Mouse (Mus musculus) stomach, postnatal 0 days (tissue): ENCODE measurements around the gene Hist1h2bh.
"Not testable (repeated sequence)": the region's sequence is repeated elsewhere in the genome, so short reads cannot be mapped to it uniquely, and the experiment has no call there.

Experiments
- CTCF ChIP-seq: IDR thresholded peaks from 2 replicates; pipeline ENCODE4 v1.5.1; 2016; ENCODE audit warnings: antibody characterized with exemption, low read depth, mild to moderate bottlenecking, moderate library complexity
- EP300 ChIP-seq: optimal IDR thresholded peaks from 2 replicates; pipeline ENCODE3; 2016; ENCODE audit warnings: antibody characterized with exemption

GRCm38 (mm10) chr13:23573898-23574524 is 30.8 kb upstream of the Hist1h2bh start, which contains the start of the genes Hist1h2bf and Hist1h2ad:
- peak; percentile 95 for TF ChIP-seq EP300
- not testable (repeated sequence) for TF ChIP-seq CTCF
